Mouse (Mus musculus): ENCODE results near the gene Ada. TPM values are rescaled to one million over a fixed set of nuclear protein-coding genes. Genes with fewer than 3 reads are reported as not detected.

Ada gene
- polyA plus RNA-seq, 1 experiment = 8.4 TPM

DNA sequence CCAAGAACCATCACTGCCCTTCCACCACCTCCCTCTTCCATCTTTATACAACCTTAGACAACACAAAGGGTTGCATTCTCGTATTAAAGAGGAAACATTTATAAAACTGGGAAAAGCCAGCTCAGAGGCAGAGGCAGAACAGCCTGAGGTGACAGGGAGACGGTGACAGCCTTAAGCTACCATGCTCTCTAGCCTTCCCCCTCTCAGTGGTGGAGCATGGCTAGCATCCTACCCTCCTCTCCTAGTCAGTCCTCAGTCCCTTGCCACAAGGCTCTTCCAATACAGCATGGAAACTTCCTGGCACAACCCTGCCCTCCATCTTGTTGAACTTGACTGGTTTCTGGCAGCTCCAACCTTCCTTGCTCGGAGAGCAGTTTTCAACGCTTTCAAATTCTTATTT is 21.7 kb downstream of the Ada start:
- Histone ChIP-seq H3K36me3 (ENCODE audit: control insufficient read depth, insufficient read depth, low read length, poor library complexity, severe bottlenecking) (no peaks in the 10 kb centered on the region), H3K4me3 (ENCODE audit: low read depth, low read length) (no peak overlapping the region), H3K9me3 (replicated peaks; ENCODE audit: control insufficient read depth, insufficient read depth, low read length, poor library complexity, severe bottlenecking) (no peaks in the 10 kb centered on the region), H3K27ac (ENCODE audit: insufficient read depth, low read length) (no peak overlapping the region), H3K4me1 (ENCODE audit: control insufficient read depth, insufficient read depth, low read length) (no peaks in the 10 kb centered on the region), H3K9ac (ENCODE audit: low read depth, poor library complexity, severe bottlenecking) (no peak overlapping the region), H3K27me3 (ENCODE audit: control insufficient read depth, insufficient read depth, low read length, poor library complexity, severe bottlenecking) (no peaks in the 10 kb centered on the region)
- TF ChIP-seq EP300 (IDR thresholded peaks at IDR 0.05; ENCODE audit: insufficient read depth, low read depth, low read length) (no peak), POLR2A (IDR thresholded peaks at IDR 0.05; ENCODE audit: insufficient read depth, low read length) (no peak), CTCF (IDR thresholded peaks at IDR 0.05; ENCODE audit: low read depth, low read length) (no peak)

DNA sequence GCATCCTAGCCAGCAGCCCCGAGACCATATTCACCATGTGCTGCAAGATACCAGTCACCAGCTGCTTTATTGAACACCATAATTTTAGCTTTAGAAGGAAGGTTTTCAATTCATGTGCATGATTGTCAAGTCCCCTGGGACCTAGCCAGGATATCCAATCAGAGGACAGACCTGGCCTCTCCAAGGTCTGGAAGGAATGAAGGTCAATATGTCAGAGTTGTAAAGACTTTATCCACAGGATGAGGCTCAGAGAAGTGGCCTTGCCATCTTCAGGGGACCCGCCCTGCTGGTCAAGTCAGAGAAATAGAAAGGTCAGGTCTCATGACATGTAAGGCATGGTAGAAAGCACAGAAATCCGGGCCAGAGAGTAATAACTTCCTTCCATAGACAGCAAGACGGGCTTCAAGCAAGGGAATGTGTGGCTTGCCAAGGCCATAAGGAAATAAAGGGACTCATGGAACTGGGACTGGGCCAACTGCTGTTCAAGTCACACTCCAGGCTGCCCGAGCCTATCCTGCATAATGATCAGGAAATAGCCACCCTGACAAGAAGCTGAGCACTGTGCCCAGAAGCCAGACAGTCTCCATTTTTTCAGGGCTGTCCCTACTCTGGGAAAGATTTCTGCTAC is 23.2 kb downstream of the Ada start:
- Histone ChIP-seq H3K27me3 (ENCODE audit: control insufficient read depth, insufficient read depth, low read length, poor library complexity, severe bottlenecking) (no peaks in the 10 kb centered on the region), H3K4me1 (ENCODE audit: control insufficient read depth, insufficient read depth, low read length) (no peaks in the 10 kb centered on the region), H3K4me3 (ENCODE audit: low read depth, low read length) (no peak overlapping the region), H3K9me3 (replicated peaks; ENCODE audit: control insufficient read depth, insufficient read depth, low read length, poor library complexity, severe bottlenecking) (no peaks in the 10 kb centered on the region), H3K27ac (ENCODE audit: insufficient read depth, low read length) (no peak overlapping the region), H3K9ac (ENCODE audit: low read depth, poor library complexity, severe bottlenecking) (no peak overlapping the region), H3K36me3 (ENCODE audit: control insufficient read depth, insufficient read depth, low read length, poor library complexity, severe bottlenecking) (no peaks in the 10 kb centered on the region)
- TF ChIP-seq CTCF (IDR thresholded peaks at IDR 0.05; ENCODE audit: low read depth, low read length) = no peak
- no peak for TF ChIP-seq POLR2A (IDR thresholded peaks at IDR 0.05; ENCODE audit: insufficient read depth, low read length)
- no peak for TF ChIP-seq EP300 (IDR thresholded peaks at IDR 0.05; ENCODE audit: insufficient read depth, low read depth, low read length)

DNA sequence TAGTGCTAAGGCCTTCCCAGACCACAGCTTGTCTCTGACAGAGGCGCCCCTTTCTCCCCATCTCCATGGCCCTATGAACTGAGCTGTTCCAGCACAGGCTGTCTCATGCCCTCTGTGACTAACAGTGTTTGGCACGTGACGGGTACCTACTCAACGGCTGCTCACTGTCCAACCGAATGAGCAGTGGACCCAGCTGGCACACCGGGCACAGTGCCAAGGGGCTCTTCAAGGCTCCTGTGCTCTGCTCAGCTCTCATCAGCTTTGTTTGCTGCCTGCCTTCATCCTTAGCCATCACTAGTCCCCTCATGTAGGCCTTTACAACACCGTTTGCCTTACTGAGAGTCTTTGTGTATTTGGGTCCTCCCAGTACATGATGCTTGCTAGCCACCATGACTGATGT is 27.5 kb downstream of the Ada start:
- no peaks in the 10 kb centered on the region for H3K4me1 ChIP-seq (ENCODE audit: control insufficient read depth, insufficient read depth, low read length)
- no peak overlapping the region for H3K27ac ChIP-seq (ENCODE audit: insufficient read depth, low read length)
- no peaks in the 10 kb centered on the region for H3K9me3 ChIP-seq (replicated peaks; ENCODE audit: control insufficient read depth, insufficient read depth, low read length, poor library complexity, severe bottlenecking)
- TF ChIP-seq EP300 (IDR thresholded peaks at IDR 0.05; ENCODE audit: insufficient read depth, low read depth, low read length) (no peak), POLR2A (IDR thresholded peaks at IDR 0.05; ENCODE audit: insufficient read depth, low read length) (no peak), CTCF (IDR thresholded peaks at IDR 0.05; ENCODE audit: low read depth, low read length) (no peak)
- H3K4me3 ChIP-seq (ENCODE audit: low read depth, low read length) = no peak overlapping the region
- no peaks in the 10 kb centered on the region for H3K36me3 ChIP-seq (ENCODE audit: control insufficient read depth, insufficient read depth, low read length, poor library complexity, severe bottlenecking)
- no peaks in the 10 kb centered on the region for H3K27me3 ChIP-seq (ENCODE audit: control insufficient read depth, insufficient read depth, low read length, poor library complexity, severe bottlenecking)
- H3K9ac ChIP-seq (ENCODE audit: low read depth, poor library complexity, severe bottlenecking) = no peak overlapping the region

DNA sequence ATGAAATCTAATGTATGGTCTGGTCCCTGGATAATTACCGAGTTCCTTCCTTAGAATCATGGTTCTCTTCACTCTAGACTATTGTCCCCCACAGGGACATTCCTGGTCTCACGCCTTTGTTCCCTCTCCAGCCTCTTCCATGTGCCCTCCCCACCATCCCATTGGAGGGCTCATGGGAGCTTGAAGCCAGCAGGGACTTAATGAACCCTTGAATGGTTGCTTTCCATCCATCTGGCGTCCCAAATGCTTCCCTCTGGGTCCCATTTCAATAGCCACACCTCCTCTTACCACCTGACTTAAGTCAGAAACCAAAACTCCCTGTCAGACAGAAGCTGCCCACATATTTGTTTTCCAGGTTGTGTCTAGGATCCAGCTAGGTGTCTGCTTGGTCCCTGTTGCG is 30.4 kb downstream of the Ada start:
- H3K9ac ChIP-seq (ENCODE audit: low read depth, poor library complexity, severe bottlenecking) = no peak overlapping the region
- no peak for TF ChIP-seq CTCF (IDR thresholded peaks at IDR 0.05; ENCODE audit: low read depth, low read length)
- no peak for TF ChIP-seq EP300 (IDR thresholded peaks at IDR 0.05; ENCODE audit: insufficient read depth, low read depth, low read length)
- TF ChIP-seq POLR2A (IDR thresholded peaks at IDR 0.05; ENCODE audit: insufficient read depth, low read length) = no peak
- no peak overlapping the region for H3K27ac ChIP-seq (ENCODE audit: insufficient read depth, low read length)
- H3K4me1 ChIP-seq (ENCODE audit: control insufficient read depth, insufficient read depth, low read length) = no peaks in the 10 kb centered on the region
- no peaks in the 10 kb centered on the region for H3K27me3 ChIP-seq (ENCODE audit: control insufficient read depth, insufficient read depth, low read length, poor library complexity, severe bottlenecking)
- H3K4me3 ChIP-seq (ENCODE audit: low read depth, low read length) = no peak overlapping the region
- no peaks in the 10 kb centered on the region for H3K36me3 ChIP-seq (ENCODE audit: control insufficient read depth, insufficient read depth, low read length, poor library complexity, severe bottlenecking)
- no peaks in the 10 kb centered on the region for H3K9me3 ChIP-seq (replicated peaks; ENCODE audit: control insufficient read depth, insufficient read depth, low read length, poor library complexity, severe bottlenecking)

DNA sequence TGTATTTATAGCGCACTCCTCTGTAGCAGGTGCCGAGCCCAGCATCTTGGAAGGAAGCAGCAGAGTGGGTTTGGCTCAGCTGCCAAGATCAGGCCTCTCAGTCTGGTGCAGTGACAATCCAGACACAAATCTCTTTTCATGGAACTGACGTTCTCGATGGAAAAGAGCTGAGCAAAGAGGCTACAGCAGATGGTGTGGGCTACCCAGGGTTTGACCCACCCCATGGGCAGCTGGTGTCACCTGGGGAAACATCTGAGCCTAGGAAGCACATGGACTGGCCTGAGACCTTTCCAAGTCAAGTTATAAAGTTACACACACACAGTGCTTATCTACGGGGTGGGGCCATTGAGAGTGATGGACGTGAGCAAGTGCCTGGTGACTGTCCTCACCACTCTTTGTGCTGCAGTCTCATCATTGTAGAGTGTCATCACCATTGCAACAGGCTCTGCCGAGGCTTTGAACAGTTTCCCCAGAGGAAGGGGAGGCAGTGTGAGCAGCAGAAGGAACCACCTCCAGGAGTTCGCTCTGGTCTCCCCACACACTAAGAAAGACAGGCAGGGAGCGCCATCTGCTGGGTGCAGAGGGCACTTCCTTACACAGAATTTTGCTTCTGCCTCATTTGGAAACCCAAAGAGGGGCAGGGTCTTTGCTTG is 31.0 kb downstream of the Ada start:
- Histone ChIP-seq H3K27me3 (ENCODE audit: control insufficient read depth, insufficient read depth, low read length, poor library complexity, severe bottlenecking) (no peaks in the 10 kb centered on the region), H3K4me1 (ENCODE audit: control insufficient read depth, insufficient read depth, low read length) (no peaks in the 10 kb centered on the region), H3K4me3 (ENCODE audit: low read depth, low read length) (no peak overlapping the region), H3K9me3 (replicated peaks; ENCODE audit: control insufficient read depth, insufficient read depth, low read length, poor library complexity, severe bottlenecking) (no peaks in the 10 kb centered on the region), H3K36me3 (ENCODE audit: control insufficient read depth, insufficient read depth, low read length, poor library complexity, severe bottlenecking) (no peaks in the 10 kb centered on the region), H3K9ac (ENCODE audit: low read depth, poor library complexity, severe bottlenecking) (no peak overlapping the region), H3K27ac (ENCODE audit: insufficient read depth, low read length) (no peak overlapping the region)
- TF ChIP-seq POLR2A (IDR thresholded peaks at IDR 0.05; ENCODE audit: insufficient read depth, low read length) (no peak), EP300 (IDR thresholded peaks at IDR 0.05; ENCODE audit: insufficient read depth, low read depth, low read length) (no peak), CTCF (IDR thresholded peaks at IDR 0.05; ENCODE audit: low read depth, low read length) (peak; percentile 91)

DNA sequence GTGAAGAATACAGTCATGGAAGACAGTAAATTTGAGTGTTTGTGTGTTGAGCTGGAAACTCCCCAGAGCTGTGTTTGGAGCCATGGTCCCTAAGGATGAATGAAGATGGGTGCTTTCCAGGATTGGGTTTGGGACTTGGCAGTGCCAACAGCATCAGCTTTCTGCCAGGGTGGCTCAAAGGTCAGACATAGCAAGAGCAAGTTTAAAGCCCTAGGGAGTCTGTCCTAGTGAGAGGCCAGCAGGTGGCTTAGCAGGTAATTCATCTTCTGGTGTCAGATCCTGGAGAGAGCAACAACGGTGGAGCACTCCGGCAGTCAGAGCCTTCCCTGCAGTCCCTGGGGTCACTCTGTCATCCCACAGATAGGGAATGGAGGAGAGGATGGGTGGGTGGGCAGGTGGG is 31.5 kb downstream of the Ada start:
- no peak overlapping the region for H3K9ac ChIP-seq (ENCODE audit: low read depth, poor library complexity, severe bottlenecking)

More for the DNA sequence above, 31.5 kb downstream of the Ada start:
- TF ChIP-seq POLR2A (IDR thresholded peaks at IDR 0.05; ENCODE audit: insufficient read depth, low read length) (no peak), CTCF (IDR thresholded peaks at IDR 0.05; ENCODE audit: low read depth, low read length) (no peak), EP300 (IDR thresholded peaks at IDR 0.05; ENCODE audit: insufficient read depth, low read depth, low read length) (no peak)
- no peak overlapping the region for H3K27ac ChIP-seq (ENCODE audit: insufficient read depth, low read length)
- no peaks in the 10 kb centered on the region for H3K27me3 ChIP-seq (ENCODE audit: control insufficient read depth, insufficient read depth, low read length, poor library complexity, severe bottlenecking)
- H3K4me3 ChIP-seq (ENCODE audit: low read depth, low read length) = no peak overlapping the region
- no peaks in the 10 kb centered on the region for H3K4me1 ChIP-seq (ENCODE audit: control insufficient read depth, insufficient read depth, low read length)
- H3K36me3 ChIP-seq (ENCODE audit: control insufficient read depth, insufficient read depth, low read length, poor library complexity, severe bottlenecking) = no peaks in the 10 kb centered on the region
- no peaks in the 10 kb centered on the region for H3K9me3 ChIP-seq (replicated peaks; ENCODE audit: control insufficient read depth, insufficient read depth, low read length, poor library complexity, severe bottlenecking)
